17 mouse cellular contexts compared by ENCODE assay signal in the genomic region with DNA sequence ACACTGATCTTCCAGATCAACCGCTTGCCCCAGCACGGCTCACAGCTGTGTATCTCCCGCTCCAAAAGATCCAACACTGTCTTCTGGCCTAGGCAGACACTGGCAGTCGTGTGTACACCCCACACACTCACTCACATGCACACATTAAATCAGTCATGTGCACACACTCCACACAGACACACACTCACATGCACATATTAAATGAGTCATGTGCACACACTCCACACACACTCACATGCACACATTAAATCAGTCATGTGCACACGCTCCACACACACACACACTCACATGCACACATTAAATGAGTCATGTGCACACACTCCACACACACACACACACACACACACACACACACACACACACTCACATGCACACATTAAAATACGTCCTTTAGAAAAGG. TPM values are rescaled to one million over a fixed set of nuclear protein-coding genes. Genes with fewer than 3 reads are reported as not detected.
"Had no signal": no experiment of that assay in that cellular context is flagged by ENCODE, and none has a peak within 500 bp of the region (broad histone marks: within the 10 kb centered on the region; RNA-seq: fewer than 3 reads in every experiment).

No protein-coding gene starts in this region.

- H3K27me3 ChIP-seq: lung, embryonic 15.5 days; megakaryocyte, embryonic 14.5 days; midbrain, embryonic 12.5 days; midbrain, embryonic 15.5 days; neural tube, embryonic 12.5 days; stomach, embryonic 15.5 days had no signal

- H3K4me2 ChIP-seq: lung, embryonic 15.5 days; midbrain, embryonic 12.5 days; midbrain, embryonic 15.5 days; neural tube, embryonic 12.5 days; stomach, embryonic 15.5 days had no signal

- H3K27ac ChIP-seq: lung, embryonic 15.5 days; macrophage; midbrain, embryonic 12.5 days; midbrain, embryonic 15.5 days; neural tube, embryonic 12.5 days; stomach, embryonic 15.5 days; stomach, postnatal 0 days had no signal

- ATAC-seq: liver, postnatal 0 days; lung, postnatal 0 days; midbrain, embryonic 15.5 days had no signal

- DNase-seq: liver, postnatal 0 days; lung, adult 2 months; lung, postnatal 14 days; lung, postnatal 36 days; right cerebral cortex, postnatal 14 days; thymus, adult 2 months; thymus, postnatal 25 days had no signal

- H3K4me3 ChIP-seq: lung, embryonic 15.5 days; megakaryocyte, embryonic 14.5 days; midbrain, embryonic 12.5 days; midbrain, embryonic 15.5 days; neural tube, embryonic 12.5 days; stomach, embryonic 15.5 days had no signal

- H3K9ac ChIP-seq: liver, postnatal 0 days; lung, embryonic 15.5 days; midbrain, embryonic 12.5 days; midbrain, embryonic 15.5 days; neural tube, embryonic 12.5 days; stomach, embryonic 15.5 days had no signal

- H3K9me3 ChIP-seq: lung, embryonic 15.5 days; midbrain, embryonic 12.5 days; midbrain, embryonic 15.5 days; neural tube, embryonic 12.5 days; stomach, embryonic 15.5 days had no signal

RNA-seq across cellular contexts. Expression of gene Thsd1, which starts 29.2 kb away (rescaled TPM):
- total RNA-seq: monocyte, adult 5-6 weeks had no signal
